Mouse (Mus musculus) kidney, embryonic 16.5 days (tissue): ENCODE results near the gene Hsd3b7. TPM values are rescaled to one million over a fixed set of nuclear protein-coding genes. Genes with fewer than 3 reads are reported as not detected.
A peak's percentile ranks its signal among the peaks of the same experiment; 100 is the strongest.

Source experiments
- ATAC-seq: fragments of 200-750 bp; cut with Nextera tagmentation; 2 replicates; pipeline ENCODE4 v1.8.0; 2017; ENCODE audit warnings: moderate TSS enrichment; ENCODE audit not compliant: low FRiP score, low TSS enrichment
- H3K27ac ChIP-seq: fragments of 300-500 bp; sonication (generic); 2 replicates; pipeline ENCODE4 v1.5.1; 2014; ENCODE audit warnings: low read length
- H3K27me3 ChIP-seq: fragments of 300-500 bp; sonication (generic); 2 replicates; pipeline ENCODE4 v1.6.1; 2014; ENCODE audit warnings: low read length, control low read depth, mixed read lengths; ENCODE audit not compliant: insufficient read depth
- H3K36me3 ChIP-seq: fragments of 300-500 bp; sonication (generic); 2 replicates; pipeline ENCODE4 v1.6.1; 2014; ENCODE audit warnings: low read length, control low read depth, mixed read lengths; ENCODE audit not compliant: insufficient read depth
- H3K4me1 ChIP-seq: fragments of 300-500 bp; sonication (generic); 2 replicates; pipeline ENCODE4 v1.6.1; 2014; ENCODE audit warnings: low read length, control low read depth, mixed read lengths; ENCODE audit not compliant: insufficient read depth
- H3K4me2 ChIP-seq: fragments of 300-500 bp; sonication (generic); replicated peaks from 2 replicates; pipeline ENCODE4 v1.6.1; 2014; ENCODE audit warnings: low read depth, low read length
- H3K4me3 ChIP-seq: fragments of 300-500 bp; sonication (generic); 2 replicates; pipeline ENCODE4 v1.5.1; 2014; ENCODE audit warnings: mild to moderate bottlenecking, low read length
- H3K9ac ChIP-seq: fragments of 300-500 bp; sonication (generic); replicated peaks from 2 replicates; pipeline ENCODE4 v1.6.1; 2014; ENCODE audit warnings: low read length
- H3K9me3 ChIP-seq: fragments of 300-500 bp; sonication (generic); 2 replicates; pipeline ENCODE4 v1.6.1; 2016; ENCODE audit warnings: low read length, control low read depth
- WGBS: fragments of 180-500 bp; shearing (Covaris S2); extraction: QIAGEN DNeasy Blood & Tissue Kit; methylation state at CpG from one replicate; pipeline ENCODE4 v1.1.7; 2014; 5-methylcytosine and 5-hydroxymethylcytosine counted together
- polyA plus RNA-seq: library from polyadenylated mRNA; unstranded; fragments of >200 nt; fragmentation: Nextera tagmentation; extraction: Ambion mirVana; gene quantifications from 2 replicates; pipeline ENCODE4 v1.2.1, GENCODE M21; 2015

The Hsd3b7 gene
- 28.2 and 33.2 TPM in 2 replicates for polyA plus RNA-seq

- no peaks in the 10 kb centered on the region for H3K27me3 ChIP-seq
Measured at GRCm38 (mm10) chr7:127800435-127801009, at the start of gene Hsd3b7. Hsd3b7 (plus strand) TSS chr7:127800604.

GRCm38 (mm10) chr7:127751619-127752018 lies 48.8 kb upstream of the Hsd3b7 start:
- Histone ChIP-seq H3K27ac (no peak overlapping the region), H3K9me3 (no peaks in the 10 kb centered on the region), H3K4me2 (no peak overlapping the region), H3K4me1 (peaks cover 17% of the 10 kb centered on the region), H3K36me3 (peaks cover 73% of the 10 kb centered on the region), H3K9ac (no peak overlapping the region), H3K27me3 (no peaks in the 10 kb centered on the region), H3K4me3 (no peak overlapping the region)
- ATAC-seq: no peak
- 93% methylated on average over 5 of the region's 5 CpGs for WGBS

More at GRCm38 (mm10) chr7:127800435-127801009, at the start of gene Hsd3b7:
- peak within 1 kb of the TSS; percentile 55 for H3K4me2 ChIP-seq
- peak; percentile 96 for ATAC-seq
- peaks cover 53% of the 10 kb centered on the region for H3K36me3 ChIP-seq
- H3K27ac ChIP-seq: peak within 1 kb of the TSS; percentile 62; the same call in 1 of the 2 replicates
- 23% methylated on average over 6 of the region's 6 CpGs for WGBS
- H3K4me3 ChIP-seq: peak within 1 kb of the TSS; percentile 34
- H3K4me1 ChIP-seq: peaks cover 10% of the 10 kb centered on the region
- H3K9ac ChIP-seq: peak within 1 kb of the TSS; percentile 54
- no peaks in the 10 kb centered on the region for H3K9me3 ChIP-seq

GRCm38 (mm10) chr7:127752069-127752468 lies 48.3 kb upstream of the Hsd3b7 start:
- H3K9me3 ChIP-seq: no peaks in the 10 kb centered on the region
- peaks cover 77% of the 10 kb centered on the region for H3K36me3 ChIP-seq
- no peak overlapping the region for H3K4me2 ChIP-seq
- no peaks in the 10 kb centered on the region for H3K27me3 ChIP-seq
- no peak overlapping the region for H3K4me3 ChIP-seq
- peaks cover 18% of the 10 kb centered on the region for H3K4me1 ChIP-seq
- H3K9ac ChIP-seq: no peak overlapping the region
- no peak overlapping the region for H3K27ac ChIP-seq
- 90% methylated on average over 27 of the region's 27 CpGs for WGBS
- no peak for ATAC-seq

- Histone ChIP-seq H3K9ac (no peak overlapping the region), H3K27me3 (no peaks in the 10 kb centered on the region), H3K4me1 (peaks cover 10% of the 10 kb centered on the region; the same call in 1 of the 2 replicates), H3K4me3 (no peak overlapping the region), H3K9me3 (no peaks in the 10 kb centered on the region), H3K4me2 (no peak overlapping the region), H3K27ac (no peak overlapping the region), H3K36me3 (peaks cover 84% of the 10 kb centered on the region)
- ATAC-seq: no peak
- WGBS: 59% methylated on average over 5 of the region's 5 CpGs
Measured at GRCm38 (mm10) chr7:127753158-127753557, 47.2 kb upstream of the Hsd3b7 start.

GRCm38 (mm10) chr7:127753741-127754140 lies 46.7 kb upstream of the Hsd3b7 start:
- ATAC-seq: no peak
- 87% methylated on average over 7 of the region's 7 CpGs for WGBS
- no peak overlapping the region for H3K4me3 ChIP-seq
- H3K27ac ChIP-seq: no peak overlapping the region
- peaks cover 10% of the 10 kb centered on the region; the same call in 1 of the 2 replicates for H3K4me1 ChIP-seq
- H3K4me2 ChIP-seq: no peak overlapping the region
- H3K27me3 ChIP-seq: no peaks in the 10 kb centered on the region
- no peak overlapping the region for H3K9ac ChIP-seq
- H3K9me3 ChIP-seq: no peaks in the 10 kb centered on the region
- peaks cover 83% of the 10 kb centered on the region for H3K36me3 ChIP-seq

GRCm38 (mm10) chr7:127759716-127760115 lies 40.7 kb upstream of the Hsd3b7 start:
- Histone ChIP-seq H3K4me2 (no peak overlapping the region), H3K9me3 (no peaks in the 10 kb centered on the region), H3K36me3 (peaks cover 53% of the 10 kb centered on the region), H3K9ac (no peak overlapping the region), H3K4me1 (0 out of 2 replicates have a peak, but pooled peaks cover 4% of the 10 kb centered on the region), H3K27ac (0 out of 2 replicates have a peak overlapping the region, but pooled peaks have one; percentile 9), H3K27me3 (no peaks in the 10 kb centered on the region), H3K4me3 (no peak overlapping the region)
- no peak for ATAC-seq
- WGBS: 61% methylated on average over 6 of the region's 6 CpGs

GRCm38 (mm10) chr7:127760478-127760877 lies 39.9 kb upstream of the Hsd3b7 start:
- Histone ChIP-seq H3K9me3 (no peaks in the 10 kb centered on the region), H3K4me1 (0 out of 2 replicates have a peak, but pooled peaks cover 4% of the 10 kb centered on the region), H3K4me3 (no peak overlapping the region), H3K9ac (0 out of 2 replicates have a peak overlapping the region, but pooled peaks have one; percentile 7), H3K4me2 (no peak overlapping the region), H3K27me3 (no peaks in the 10 kb centered on the region), H3K27ac (no peak overlapping the region), H3K36me3 (peaks cover 54% of the 10 kb centered on the region)
- ATAC-seq: no peak
- WGBS: 72% methylated on average over 3 of the region's 3 CpGs

- no peak overlapping the region for H3K9ac ChIP-seq
- H3K4me3 ChIP-seq: no peak overlapping the region
Measured at GRCm38 (mm10) chr7:127761026-127761425, 39.4 kb upstream of the Hsd3b7 start.

GRCm38 (mm10) chr7:127763642-127764041 lies 36.8 kb upstream of the Hsd3b7 start:
- Histone ChIP-seq H3K27ac (no peak overlapping the region), H3K4me1 (peaks cover 3% of the 10 kb centered on the region; the same call in 1 of the 2 replicates), H3K9ac (no peak overlapping the region), H3K4me2 (no peak overlapping the region), H3K9me3 (no peaks in the 10 kb centered on the region), H3K36me3 (peaks cover 52% of the 10 kb centered on the region), H3K4me3 (no peak overlapping the region), H3K27me3 (no peaks in the 10 kb centered on the region)
- ATAC-seq: no peak
- WGBS: 94% methylated on average over 4 of the region's 4 CpGs

More at GRCm38 (mm10) chr7:127761026-127761425, 39.4 kb upstream of the Hsd3b7 start:
- H3K9me3 ChIP-seq: no peaks in the 10 kb centered on the region
- 0 out of 2 replicates have a peak, but pooled peaks cover 4% of the 10 kb centered on the region for H3K4me1 ChIP-seq
- ATAC-seq: peak; percentile 64
- H3K27ac ChIP-seq: no peak overlapping the region
- H3K4me2 ChIP-seq: no peak overlapping the region
- WGBS: 29% methylated on average over 7 of the region's 7 CpGs
- no peaks in the 10 kb centered on the region for H3K27me3 ChIP-seq
- H3K36me3 ChIP-seq: peaks cover 56% of the 10 kb centered on the region

- Histone ChIP-seq H3K9me3 (no peaks in the 10 kb centered on the region), H3K27ac (no peak overlapping the region), H3K4me3 (no peak overlapping the region), H3K9ac (no peak overlapping the region), H3K36me3 (peaks cover 52% of the 10 kb centered on the region), H3K4me2 (no peak overlapping the region), H3K4me1 (peaks cover 11% of the 10 kb centered on the region), H3K27me3 (no peaks in the 10 kb centered on the region)
- WGBS: 93% methylated on average over 2 of the region's 2 CpGs
- no peak for ATAC-seq
Measured at GRCm38 (mm10) chr7:127765756-127766155, 34.6 kb upstream of the Hsd3b7 start.
